Mouse (Mus musculus): ENCODE results near the gene Ugt1a6b.

Gene Ugt1a6b

DNA sequence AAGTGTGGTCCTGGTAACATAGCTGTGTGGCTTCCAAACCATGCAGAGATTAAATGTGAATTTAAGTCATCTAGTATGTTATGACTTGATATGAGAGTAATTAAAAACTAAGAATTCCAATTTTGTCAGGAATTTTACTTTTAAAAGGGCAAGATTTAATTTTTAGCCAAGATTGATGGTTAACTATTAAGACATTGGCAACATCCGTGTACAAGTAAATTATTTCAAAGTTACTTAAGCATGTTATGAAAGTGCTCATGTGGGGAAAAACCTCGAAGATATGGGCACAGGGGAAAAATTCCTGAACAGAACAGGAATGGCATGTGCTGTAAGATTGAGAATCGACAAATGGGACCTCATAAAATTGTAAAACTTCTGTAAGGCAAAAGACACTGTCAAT lies 94.4 kb downstream of the Ugt1a6b start:
- no peak for DNase-seq (ENCODE audit: low read depth, low spot score)

DNA sequence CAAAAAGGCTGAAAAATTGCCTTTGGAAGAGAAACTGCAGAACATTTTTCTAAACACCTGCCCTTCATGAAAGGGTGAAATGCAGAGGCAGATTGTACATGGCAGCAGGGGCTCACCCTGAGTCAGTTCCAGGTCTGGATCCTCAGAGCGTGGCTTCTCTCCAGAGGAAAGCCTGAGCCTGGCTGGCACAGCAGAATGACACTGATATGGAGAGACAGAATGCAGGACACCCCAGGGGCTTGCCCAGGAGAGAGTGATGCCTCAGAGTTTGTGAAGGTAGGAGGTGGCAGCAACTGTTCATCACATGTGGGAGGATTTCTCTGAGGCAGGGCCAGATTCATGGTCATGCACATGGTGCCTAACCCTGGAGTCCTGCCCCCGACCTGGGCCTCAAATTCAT lies 96.9 kb downstream of the Ugt1a6b start:
- DNase-seq (ENCODE audit: low read depth, low spot score): no peak

DNA sequence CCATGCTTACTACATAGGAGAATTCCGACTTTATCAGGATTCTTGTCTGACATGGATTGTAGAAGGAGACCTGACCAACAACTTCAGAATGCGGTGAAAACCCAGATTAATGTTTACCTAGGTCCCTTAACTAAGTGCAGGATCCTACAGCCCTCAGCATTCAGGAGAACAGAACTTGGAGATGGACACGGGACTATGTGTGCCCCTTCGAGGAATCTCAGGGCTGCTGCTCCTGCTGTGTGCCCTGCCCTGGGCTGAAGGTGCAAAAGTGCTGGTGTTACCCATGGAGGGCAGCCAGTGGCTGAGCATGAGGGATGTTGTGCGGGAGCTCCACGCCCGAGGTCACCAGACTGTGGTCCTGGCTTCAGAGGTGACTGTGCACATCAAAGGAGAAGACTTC lies 97.4 kb downstream of the Ugt1a6b start, which contains the start of gene Ugt1a2:
Gene Ugt1a2 (plus strand): TSS at position 146 of the 400 bp plus-strand sequence.
- DNase-seq (ENCODE audit: low read depth, low spot score): no peak

DNA sequence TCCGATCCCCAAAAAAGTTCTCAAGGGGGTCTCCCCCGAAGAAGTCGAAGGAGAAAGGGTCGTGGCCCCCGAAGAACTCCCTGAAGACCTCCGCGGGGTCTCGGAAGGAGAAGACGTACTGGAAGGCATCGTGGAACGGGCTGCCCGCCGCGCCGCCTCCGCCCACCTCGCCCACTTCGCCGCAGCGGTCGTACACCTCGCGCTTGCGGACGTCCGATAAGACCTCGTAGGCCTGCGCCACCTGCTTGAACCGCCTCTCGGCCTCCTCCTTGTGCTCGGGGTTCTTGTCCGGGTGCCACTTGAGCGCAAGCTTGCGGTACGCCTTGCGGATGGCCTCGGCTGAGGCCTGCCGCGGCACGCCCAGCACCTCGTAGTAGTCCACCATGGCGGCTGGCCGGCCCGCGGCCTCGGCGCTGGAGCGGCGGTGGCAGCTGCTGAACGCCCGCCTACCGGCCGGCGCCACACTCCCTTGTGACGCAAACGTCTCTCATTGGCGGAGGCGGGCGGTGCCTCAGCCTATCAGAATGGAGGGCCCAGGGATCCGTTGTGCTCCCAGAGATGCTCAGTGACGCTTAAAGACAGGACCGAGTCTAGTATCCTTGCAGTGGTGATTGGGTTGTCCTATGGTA lies 102.4 kb downstream of the Ugt1a6b start, which contains the start of gene Dnajb3:
Gene Dnajb3 (minus strand): TSS at position 489 of the 629 bp plus-strand sequence.
- peak; percentile 27 for DNase-seq (ENCODE audit: low read depth, low spot score)

DNA sequence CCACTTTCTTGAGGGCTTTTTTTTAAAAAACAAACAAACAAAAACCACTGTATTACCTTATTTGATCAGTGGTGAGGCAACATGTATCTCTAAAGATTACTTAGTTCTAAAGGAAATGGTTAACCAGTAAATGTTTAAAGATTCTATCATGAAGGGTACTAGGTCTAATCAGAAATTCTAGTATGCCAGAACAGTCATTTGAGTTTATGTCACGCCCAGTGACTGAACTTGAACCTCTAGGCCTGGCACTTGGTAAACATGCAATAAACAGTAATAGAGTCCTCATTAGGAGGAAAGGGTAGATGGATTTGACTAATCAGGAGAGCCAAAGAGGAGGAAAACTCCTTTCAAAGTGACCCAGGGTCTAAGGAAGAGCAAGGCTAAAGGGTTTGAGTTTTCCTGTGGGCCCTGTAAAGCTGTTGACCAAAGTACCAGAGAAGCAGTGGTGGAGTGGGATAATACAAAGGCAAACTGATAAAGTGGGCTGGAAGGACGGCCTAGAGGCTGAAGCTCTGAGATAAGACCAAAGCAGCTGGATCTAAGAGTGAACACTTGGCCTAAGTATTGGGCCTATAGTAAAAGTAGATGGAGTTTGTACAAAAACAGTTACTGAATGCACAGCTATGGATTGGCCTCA lies 103.9 kb downstream of the Ugt1a6b start:
- DNase-seq (ENCODE audit: low read depth, low spot score): no peak

DNA sequence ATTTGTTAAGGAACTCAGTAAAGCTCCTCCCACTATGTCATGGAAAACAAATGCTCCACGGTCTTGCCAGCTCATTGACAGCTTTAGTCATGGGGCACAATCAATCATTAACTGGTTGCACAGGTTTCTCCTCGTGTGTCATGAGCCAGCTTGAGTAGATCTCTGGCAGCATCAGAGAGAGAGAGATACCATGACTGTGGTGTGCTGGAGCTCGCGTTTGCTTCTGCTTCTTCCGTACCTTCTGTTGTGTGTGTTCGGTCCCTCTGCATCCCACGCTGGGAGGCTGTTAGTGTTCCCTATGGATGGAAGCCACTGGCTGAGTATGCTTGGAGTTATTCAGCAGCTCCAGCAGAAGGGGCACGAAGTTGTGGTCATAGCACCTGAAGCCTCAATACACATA lies 108.8 kb downstream of the Ugt1a6b start, which contains the start of gene Ugt1a1:
Gene Ugt1a1 (plus strand): TSS at position 148 of the 400 bp plus-strand sequence.
- peak; percentile 11 for DNase-seq (ENCODE audit: low read depth, low spot score)

DNA sequence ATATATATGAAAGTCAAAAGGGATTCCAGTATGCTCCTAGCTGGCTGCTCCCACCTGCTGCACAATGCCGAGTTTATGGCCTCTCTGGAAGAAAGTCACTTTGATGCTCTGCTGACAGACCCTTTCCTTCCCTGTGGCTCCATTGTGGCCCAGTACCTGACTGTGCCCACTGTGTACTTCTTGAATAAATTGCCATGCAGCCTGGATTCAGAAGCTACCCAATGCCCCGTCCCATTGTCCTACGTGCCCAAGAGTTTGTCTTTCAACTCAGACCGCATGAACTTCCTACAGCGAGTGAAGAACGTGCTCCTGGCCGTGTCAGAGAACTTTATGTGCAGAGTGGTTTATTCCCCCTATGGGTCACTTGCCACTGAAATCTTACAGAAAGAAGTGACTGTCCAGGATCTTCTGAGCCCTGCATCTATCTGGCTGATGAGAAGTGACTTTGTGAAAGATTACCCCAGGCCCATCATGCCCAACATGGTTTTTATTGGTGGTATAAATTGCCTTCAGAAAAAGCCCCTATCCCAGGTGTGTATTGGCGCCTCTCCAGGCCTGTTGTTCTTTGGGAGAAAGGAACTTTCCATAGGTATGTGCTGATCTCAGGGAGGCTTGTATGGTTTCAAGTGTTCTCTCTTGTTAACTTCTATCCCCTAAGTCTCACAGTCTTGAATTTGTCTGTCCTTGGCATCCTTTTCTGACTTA lies 109.4 kb downstream of the Ugt1a6b start:
- DNase-seq (ENCODE audit: low read depth, low spot score): peak; percentile 14

DNA sequence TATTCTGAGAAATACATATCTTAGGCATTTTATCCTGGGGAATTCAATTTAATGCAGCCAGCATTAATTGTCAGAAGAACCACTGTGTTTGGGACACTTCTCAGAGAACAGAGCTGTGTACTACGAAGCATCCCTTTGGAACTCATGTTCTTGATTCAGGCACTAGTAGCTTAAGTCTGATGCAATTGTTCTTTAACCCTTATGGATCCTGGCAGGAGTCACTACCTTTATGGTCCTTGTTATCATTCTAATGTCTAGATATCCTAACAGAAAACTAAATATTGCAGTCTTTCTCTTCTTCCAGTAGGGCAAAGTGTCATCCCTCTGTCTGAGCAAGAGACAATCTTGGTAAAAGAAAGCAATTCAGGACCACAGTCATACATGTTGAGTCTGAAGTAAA lies 110.0 kb downstream of the Ugt1a6b start:
- DNase-seq (ENCODE audit: low read depth, low spot score): peak; percentile 2

DNA sequence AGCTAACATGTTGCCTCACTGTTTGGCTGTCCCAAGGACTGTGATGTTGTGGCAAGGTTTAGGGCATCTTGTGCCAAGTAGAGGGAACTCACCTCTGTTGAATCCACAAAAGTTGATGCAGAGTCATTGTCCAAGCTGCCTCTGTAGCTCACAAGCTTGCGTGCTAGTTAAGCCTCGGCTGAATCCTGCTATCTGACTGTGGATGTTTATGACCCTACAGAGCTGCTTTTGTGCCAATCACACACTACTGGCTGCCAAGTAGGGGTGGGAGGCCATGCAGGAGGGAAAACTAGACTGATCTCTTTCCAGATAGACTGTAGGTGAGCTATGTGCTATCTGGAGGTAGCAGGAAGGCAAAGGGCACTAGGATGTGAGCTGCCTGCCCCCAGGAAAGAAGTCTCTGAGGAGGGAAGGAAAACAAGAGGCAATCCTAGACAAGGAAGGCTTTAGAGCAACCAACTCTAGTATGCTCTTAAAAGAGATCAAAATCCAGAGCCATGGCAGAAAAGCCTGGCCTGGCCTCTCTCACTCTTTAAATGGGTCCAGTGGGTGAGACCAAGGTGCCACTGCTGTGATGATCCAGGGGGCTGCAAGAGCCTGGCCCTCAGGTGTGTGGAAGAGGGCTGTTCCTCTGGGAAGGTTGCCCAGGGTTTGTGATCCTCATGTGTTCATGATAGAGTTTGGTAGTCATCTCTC lies 110.9 kb downstream of the Ugt1a6b start:
- DNase-seq (ENCODE audit: low read depth, low spot score): peak; percentile 23

DNA sequence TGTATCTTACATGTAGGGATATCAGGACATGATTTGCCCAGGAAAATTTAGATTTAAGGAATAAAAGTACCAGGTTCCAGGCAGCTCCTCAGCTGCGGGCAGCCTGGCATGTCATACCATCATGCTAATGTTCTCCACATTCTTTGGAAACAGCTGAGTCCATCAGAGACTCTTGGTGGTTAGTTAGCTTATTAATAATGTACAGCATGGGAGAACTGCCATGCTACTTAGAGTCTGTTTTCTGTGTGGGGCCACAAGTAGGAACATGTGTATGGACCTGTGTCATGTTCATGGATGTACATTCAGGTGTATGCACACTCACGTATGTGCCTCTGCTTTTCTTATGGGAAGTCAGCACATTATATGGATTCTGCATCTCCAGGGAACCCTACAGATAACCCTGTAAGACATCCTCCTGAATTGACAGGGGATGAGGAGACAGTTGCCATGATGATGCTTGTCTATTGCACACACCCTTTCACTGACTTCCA lies 111.5 kb downstream of the Ugt1a6b start:
- peak; percentile 17 for DNase-seq (ENCODE audit: low read depth, low spot score)

DNA sequence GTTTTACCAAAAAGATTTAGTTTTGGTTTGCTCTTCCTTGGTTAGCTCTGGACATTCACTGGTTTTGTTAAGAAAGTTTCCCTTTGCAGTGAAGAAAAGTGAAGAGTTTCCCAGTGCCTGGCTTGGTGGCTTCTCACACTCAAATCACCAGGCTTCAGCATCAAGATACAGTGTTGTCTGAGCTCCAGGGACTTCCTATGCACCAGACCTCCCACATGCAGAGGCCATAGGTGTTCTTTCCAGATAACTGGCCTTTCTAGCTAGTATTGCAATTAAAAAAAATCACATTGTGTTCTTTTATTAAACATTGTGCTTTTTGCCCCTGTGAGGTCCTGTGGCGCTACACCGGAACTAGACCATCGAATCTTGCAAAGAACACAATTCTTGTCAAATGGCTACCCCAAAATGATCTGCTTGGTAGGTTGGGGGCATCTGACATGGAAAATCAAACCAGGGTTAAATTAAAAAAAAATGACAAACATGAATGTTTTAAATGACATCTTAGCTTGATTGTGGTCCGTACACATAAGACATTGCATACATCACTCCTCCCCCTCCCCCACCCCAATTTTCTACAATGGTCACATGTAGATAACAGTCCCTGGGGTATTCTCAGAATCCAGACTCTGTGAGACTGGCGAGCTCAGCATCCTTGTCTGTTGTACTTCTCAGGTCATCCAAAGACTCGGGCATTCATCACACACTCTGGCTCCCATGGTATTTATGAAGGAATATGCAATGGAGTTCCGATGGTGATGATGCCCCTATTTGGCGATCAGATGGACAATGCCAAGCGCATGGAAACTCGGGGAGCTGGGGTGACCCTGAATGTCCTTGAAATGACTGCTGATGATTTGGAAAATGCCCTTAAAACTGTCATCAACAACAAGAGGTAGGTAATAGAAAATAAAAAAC lies 112.7 kb downstream of the Ugt1a6b start:
- peak; percentile 11 for DNase-seq (ENCODE audit: low read depth, low spot score)

DNA sequence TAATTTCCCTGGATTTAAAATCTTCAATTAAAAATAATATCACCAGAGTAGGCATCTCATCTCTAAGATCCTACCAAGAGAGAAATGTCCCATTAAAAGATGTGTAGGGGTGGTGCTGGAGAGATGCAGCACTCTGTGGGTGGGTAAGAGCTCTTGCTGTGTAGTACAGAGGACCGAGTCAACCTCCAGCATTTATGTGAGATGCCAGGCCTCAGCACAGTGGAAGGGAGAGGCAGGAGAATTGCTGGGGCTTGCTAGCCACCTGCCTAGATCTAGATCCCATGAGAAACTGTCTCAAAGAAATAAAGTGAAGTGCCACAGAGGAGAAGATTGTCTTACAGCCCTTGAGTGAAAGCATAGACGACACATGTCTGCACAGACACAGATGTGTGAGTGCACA lies 113.5 kb downstream of the Ugt1a6b start:
- DNase-seq (ENCODE audit: low read depth, low spot score): peak; percentile 4

DNA sequence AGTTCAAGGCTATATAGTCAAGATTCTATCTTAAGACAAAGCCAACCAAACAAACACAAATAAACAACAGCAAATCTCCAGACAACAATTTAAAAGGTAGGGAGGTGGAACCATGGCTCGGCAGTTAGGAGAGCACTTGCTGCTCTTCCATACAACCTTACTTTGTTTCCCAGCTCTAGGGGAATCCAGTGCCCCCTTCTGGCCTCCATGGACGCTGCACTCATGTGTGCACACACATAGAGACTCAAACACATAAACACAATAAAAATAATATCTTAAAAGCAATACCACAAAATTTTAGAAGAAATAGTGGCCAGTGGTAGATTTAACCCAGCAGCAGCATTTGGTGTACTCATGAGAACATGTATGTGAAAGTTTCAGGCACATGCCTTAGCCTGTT lies 114.1 kb downstream of the Ugt1a6b start:
- DNase-seq (ENCODE audit: low read depth, low spot score): peak; percentile 3

DNA sequence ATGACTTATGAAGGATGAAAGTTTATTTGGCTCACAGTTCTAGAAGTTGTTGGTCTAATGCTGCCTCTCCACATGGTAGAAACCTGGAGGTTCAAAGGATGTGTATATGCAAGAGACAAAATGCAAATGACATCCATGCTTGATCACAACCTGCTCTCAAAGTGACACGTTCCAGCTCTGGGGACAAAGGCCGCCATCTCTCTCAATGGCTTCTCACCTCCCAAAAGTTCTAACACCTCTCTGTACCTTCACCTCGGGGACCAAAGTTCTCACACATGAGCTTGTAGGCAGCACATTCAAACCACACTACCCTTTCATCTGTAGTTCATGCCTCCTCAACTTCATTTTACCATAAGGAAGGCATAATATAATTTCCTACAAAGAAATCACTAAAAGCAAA lies 114.5 kb downstream of the Ugt1a6b start:
- peak; percentile 6 for DNase-seq (ENCODE audit: low read depth, low spot score)

DNA sequence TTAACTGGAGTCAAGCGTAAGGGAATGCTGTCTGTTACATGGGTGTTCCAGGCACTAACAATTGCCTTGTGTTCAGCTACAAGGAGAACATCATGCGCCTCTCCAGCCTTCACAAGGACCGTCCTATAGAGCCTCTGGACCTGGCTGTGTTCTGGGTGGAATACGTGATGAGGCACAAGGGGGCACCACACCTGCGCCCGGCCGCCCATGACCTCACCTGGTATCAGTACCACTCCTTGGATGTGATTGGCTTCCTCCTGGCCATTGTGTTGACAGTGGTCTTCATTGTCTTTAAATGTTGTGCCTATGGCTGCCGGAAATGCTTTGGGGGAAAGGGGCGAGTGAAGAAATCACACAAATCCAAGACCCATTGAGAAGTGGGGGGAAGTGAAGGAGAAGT lies 115.0 kb downstream of the Ugt1a6b start:
- DNase-seq (ENCODE audit: low read depth, low spot score): peak; percentile 10

DNA sequence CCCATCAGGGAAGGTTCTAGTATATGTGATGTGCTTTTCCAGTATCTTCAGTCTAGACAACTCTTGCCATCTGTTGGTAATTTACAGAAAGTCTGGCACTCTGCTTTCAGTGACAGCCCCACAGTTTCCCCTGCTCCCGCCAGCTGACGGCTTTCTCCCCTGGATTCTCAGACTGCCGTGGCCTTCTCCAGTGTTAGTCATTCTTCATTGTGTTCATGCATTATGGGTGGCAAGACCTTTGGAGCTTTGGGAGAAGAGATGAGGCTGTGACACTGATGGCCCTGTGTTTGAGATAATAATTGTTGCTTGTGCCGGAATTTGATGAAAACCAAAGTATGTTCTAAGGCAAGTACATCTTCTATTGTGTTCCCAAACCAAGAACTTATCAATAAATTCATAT lies 115.5 kb downstream of the Ugt1a6b start:
- DNase-seq (ENCODE audit: low read depth, low spot score): no peak

DNA sequence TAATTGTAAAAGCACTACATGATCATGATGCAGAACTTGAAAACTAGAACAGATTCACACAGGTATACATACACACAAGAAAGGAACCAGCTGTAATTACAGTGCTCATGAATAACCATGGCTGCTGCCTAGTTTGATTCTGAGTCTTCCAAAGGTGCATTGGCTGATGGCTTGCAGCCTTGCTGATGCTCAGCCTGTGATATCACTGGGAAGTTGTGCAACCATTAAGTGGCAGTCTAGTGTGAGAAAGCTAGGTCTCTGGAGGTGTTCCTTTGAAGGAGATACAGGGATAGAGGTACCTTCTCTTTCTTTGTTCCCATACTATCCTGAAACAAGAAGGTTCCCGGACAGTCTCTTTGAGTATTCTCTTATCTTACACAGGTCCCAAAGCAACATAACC lies 116.0 kb downstream of the Ugt1a6b start:
- DNase-seq (ENCODE audit: low read depth, low spot score): peak; percentile 7

DNA sequence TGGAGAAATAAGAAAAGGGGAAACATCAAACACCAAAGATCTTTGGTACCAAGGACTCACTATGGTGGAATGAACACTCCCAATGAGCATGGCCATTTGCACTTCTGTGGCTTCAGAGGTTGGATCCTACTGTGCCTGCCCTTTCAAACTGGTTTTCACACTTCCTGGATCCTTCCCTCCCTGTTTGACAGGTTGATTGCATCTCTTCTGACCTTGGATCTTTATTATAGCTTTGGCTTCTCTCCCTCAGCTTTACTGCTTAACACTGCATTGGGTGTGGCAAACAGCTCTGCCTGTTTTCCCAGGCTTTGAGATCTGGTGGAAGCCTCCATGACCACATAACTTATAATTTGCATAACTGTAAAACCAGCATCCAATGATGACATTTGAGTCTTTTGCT lies 117.3 kb downstream of the Ugt1a6b start:
- DNase-seq (ENCODE audit: low read depth, low spot score): peak; percentile 7

DNA sequence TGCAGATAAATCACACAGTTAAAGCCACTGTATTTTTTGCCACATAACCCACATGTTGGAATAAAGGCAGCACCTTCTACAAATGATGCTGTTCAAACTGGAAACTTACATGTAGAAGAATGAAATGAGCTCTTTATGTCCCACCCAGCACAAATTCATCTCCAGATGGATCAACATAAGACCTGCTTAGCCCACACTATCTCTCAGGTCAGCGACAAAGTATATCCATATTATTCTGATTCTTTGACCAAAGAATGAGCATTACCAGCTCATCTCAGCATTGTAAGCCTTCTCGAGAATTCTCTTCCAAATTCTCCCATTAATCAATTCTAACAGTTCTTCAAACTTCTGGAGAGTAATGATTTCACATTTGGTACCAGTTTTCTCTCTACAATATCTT lies 119.2 kb downstream of the Ugt1a6b start:
- DNase-seq (ENCODE audit: low read depth, low spot score): peak; percentile 3

DNA sequence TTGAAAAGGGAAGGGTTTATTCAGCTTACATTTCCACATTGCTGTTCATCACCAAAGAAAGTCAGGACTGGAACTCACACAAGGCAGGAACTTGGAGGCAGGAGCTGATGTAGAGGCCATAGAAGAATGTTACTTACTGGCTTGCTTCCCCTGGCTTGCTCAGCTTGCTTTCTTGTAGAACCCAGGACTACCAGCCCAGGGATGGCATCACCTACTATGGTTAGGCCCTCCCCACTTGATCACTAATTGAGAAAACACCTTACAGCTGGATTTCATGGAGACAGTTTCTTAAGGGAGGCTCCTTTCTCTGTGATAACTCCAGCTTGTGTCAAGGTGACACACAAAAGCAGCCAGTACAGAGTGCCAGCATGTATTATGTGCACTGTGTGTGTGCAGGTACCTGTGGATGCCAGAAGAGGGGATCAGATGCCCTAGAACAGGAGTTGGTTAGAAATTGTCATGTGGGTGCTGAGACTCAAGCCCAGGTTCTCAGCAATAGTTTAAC lies 120.0 kb downstream of the Ugt1a6b start:
- peak; percentile 16 for DNase-seq (ENCODE audit: low read depth, low spot score)

DNA sequence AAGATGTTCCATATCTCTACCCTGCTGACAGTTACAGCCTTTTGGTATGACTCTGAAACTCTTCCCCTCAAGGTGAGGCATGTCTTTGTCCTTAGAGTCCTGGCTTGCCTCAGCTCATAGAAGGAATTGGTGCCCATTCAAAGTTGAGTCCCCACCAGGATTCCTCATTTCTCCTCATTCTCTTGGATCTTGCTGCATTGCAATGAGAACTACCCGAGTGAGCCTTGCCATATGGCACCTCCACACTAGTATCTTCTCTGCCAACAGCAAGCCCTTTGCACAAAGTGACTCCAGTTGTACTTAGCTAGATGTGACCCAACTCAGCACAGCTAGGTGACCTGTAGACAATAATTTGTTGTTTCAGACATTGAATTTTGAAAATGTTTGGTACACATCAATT lies 120.5 kb downstream of the Ugt1a6b start:
- DNase-seq (ENCODE audit: low read depth, low spot score): no peak

Measured in skeletal muscle tissue, adult 2 months (tissue).